Mouse (Mus musculus) testis, postnatal 14 days (tissue): ENCODE data around the gene 2300002M23Rik.

Source experiments
- DNase-seq: peaks from one replicate; pipeline ENCODE4 v3.0.0; 2021; ENCODE audit warnings: low spot score

The 2300002M23Rik gene

DNA sequence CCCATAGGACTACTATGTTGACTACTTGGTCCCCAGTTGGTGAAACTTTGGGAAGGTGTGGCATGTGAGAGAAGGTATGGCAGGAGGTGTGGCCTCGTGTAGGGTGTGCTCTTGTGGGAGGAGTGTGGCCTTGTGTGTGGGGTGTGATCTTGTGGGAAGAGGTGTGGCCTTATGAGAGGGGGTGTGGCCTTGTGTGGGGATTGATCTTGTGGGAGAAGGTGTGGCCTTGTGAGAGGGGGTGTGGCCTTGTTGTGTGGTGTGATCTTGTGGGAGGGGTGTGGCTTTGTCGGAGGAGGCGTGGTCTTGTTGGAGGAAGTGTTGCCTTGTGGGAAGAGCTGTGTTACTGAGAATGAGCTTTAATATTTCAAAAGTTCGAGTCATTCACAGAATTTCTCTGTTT, 49.9 kb downstream of the 2300002M23Rik start:
- DNase-seq: no peak
